Comparison of ENCODE assay signal across 15 mouse cellular contexts in genomic region chr9:103109911-103110310, GRCm38 (mm10). TPM values are rescaled to one million over a fixed set of nuclear protein-coding genes. Genes with fewer than 3 reads are reported as not detected.
A peak's percentile ranks its signal among the peaks of the same experiment; 100 is the strongest.
DNase-seq lines count a peak whose midpoint lies in the region; ATAC-seq and TF ChIP-seq lines count a peak whose summit lies in the region.
"Had no signal": no experiment of that assay in that cellular context is flagged by ENCODE, and none has a peak within 500 bp of the region (broad histone marks: within the 10 kb centered on the region; RNA-seq: fewer than 3 reads in every experiment).

No protein-coding gene starts in this region.

- H3K9ac ChIP-seq in hindbrain, embryonic 12.5 days = no peak overlapping the region
- H3K9ac ChIP-seq in lung, postnatal 0 days (replicated peaks; ENCODE audit: low read depth) = no peak overlapping the region
- H3K9ac ChIP-seq in liver, embryonic 13.5 days = no peak overlapping the region
- H3K9ac ChIP-seq: liver, embryonic 14.5 days had no signal

- TF ChIP-seq EP300 in lung, postnatal 0 days (IDR thresholded peaks at IDR 0.05) = no peak

- TF ChIP-seq CTCF in lung, postnatal 0 days (IDR thresholded peaks at IDR 0.05) = no peak

- WGBS in hindbrain, embryonic 12.5 days = 82% methylated on average over 2 of the region's 2 CpGs
- 77% methylated on average over 2 of the region's 2 CpGs for WGBS in hindbrain, embryonic 10.5 days
- WGBS in lung, postnatal 0 days = 28% methylated on average over 2 of the region's 2 CpGs
- WGBS in liver, embryonic 13.5 days (ENCODE audit: insufficient replicate concordance) = 47% methylated on average over 2 of the region's 2 CpGs

- H3K36me3 ChIP-seq in hindbrain, embryonic 12.5 days = no peaks in the 10 kb centered on the region
- H3K36me3 ChIP-seq in hindbrain, embryonic 10.5 days = peaks cover 5% of the 10 kb centered on the region; the same call in 1 of the 2 replicates
- H3K36me3 ChIP-seq in lung, postnatal 0 days (ENCODE audit: insufficient read depth, low read length) = no peaks in the 10 kb centered on the region
- H3K36me3 ChIP-seq in liver, embryonic 13.5 days = no peaks in the 10 kb centered on the region

- peaks cover 20% of the 10 kb centered on the region for H3K27me3 ChIP-seq in hindbrain, embryonic 12.5 days
- peaks cover 53% of the 10 kb centered on the region for H3K27me3 ChIP-seq in hindbrain, embryonic 10.5 days (ENCODE audit: insufficient read depth, poor library complexity, severe bottlenecking)
- H3K27me3 ChIP-seq in lung, postnatal 0 days (replicated peaks; ENCODE audit: insufficient read depth, low read length) = peaks cover 13% of the 10 kb centered on the region; the same call in 1 of the 2 replicates
- peaks cover 57% of the 10 kb centered on the region for H3K27me3 ChIP-seq in liver, embryonic 13.5 days

- H3K4me2 ChIP-seq in hindbrain, embryonic 12.5 days (replicated peaks) = peak overlapping the region; percentile 65; the same call in 1 of the 2 replicates
- peak overlapping the region; percentile 70 for H3K4me2 ChIP-seq in lung, postnatal 0 days (replicated peaks; ENCODE audit: low read depth, low read length)
- H3K4me2 ChIP-seq in liver, embryonic 13.5 days = peak overlapping the region; percentile 71; the same call in 1 of the 2 replicates

- H3K27ac ChIP-seq in hindbrain, embryonic 12.5 days = no peak overlapping the region
- H3K27ac ChIP-seq in hindbrain, embryonic 10.5 days = no peak overlapping the region
- H3K27ac ChIP-seq in lung, postnatal 0 days (ENCODE audit: low read length) = peak overlapping the region; percentile 88; the same call in 1 of the 2 replicates
- no peak overlapping the region for H3K27ac ChIP-seq in liver, embryonic 13.5 days
- H3K27ac ChIP-seq: heart, adult 2 months; liver, embryonic 14.5 days had no signal

- DNase-seq in cerebellum, adult 11-12 months = peak; percentile 30
- no peak for DNase-seq in cerebellum, adult 18-20 months
- DNase-seq in hindbrain, embryonic 10.5 days (ENCODE audit: low spot score) = no peak
- DNase-seq in lung, postnatal 0 days (ENCODE audit: low spot score) = peak; percentile 34
- DNase-seq in lung, postnatal 25 days (ENCODE audit: low spot score) = no peak
- no peak for DNase-seq in liver, embryonic 13.5 days
- DNase-seq: adrenal gland, postnatal 10 days; embryo, embryonic 11 days; heart, adult 2 months; kidney, postnatal 36 days; thymus, adult 18-20 months had no signal

- H3K4me3 ChIP-seq in hindbrain, embryonic 12.5 days = no peak overlapping the region
- no peak overlapping the region for H3K4me3 ChIP-seq in hindbrain, embryonic 10.5 days
- peak overlapping the region; percentile 46; the same call in 1 of the 2 replicates for H3K4me3 ChIP-seq in lung, postnatal 0 days (ENCODE audit: low read depth, low read length)
- H3K4me3 ChIP-seq in liver, embryonic 13.5 days (replicated peaks) = no peak overlapping the region
- H3K4me3 ChIP-seq: heart, adult 2 months; megakaryocyte, embryonic 14.5 days had no signal

- no peaks in the 10 kb centered on the region for H3K9me3 ChIP-seq in hindbrain, embryonic 12.5 days (replicated peaks)
- no peaks in the 10 kb centered on the region for H3K9me3 ChIP-seq in hindbrain, embryonic 10.5 days
- H3K9me3 ChIP-seq in lung, postnatal 0 days (ENCODE audit: low read length) = no peaks in the 10 kb centered on the region
- H3K9me3 ChIP-seq in liver, embryonic 13.5 days (replicated peaks) = no peaks in the 10 kb centered on the region
- H3K9me3 ChIP-seq: megakaryocyte, embryonic 14.5 days had no signal

- no peak for ATAC-seq in hindbrain, embryonic 12.5 days (ENCODE audit: low FRiP score)
- ATAC-seq in lung, postnatal 0 days = no peak
- ATAC-seq in liver, embryonic 13.5 days (ENCODE audit: low read depth) = no peak
- no peak for ATAC-seq in megakaryocyte-erythroid progenitor cell, adult 5-6 weeks (replicated peaks; ENCODE audit: low FRiP score, low TSS enrichment, poor library complexity, severe bottlenecking)

- H3K4me1 ChIP-seq in hindbrain, embryonic 12.5 days = peaks cover 49% of the 10 kb centered on the region
- peaks cover 54% of the 10 kb centered on the region for H3K4me1 ChIP-seq in hindbrain, embryonic 10.5 days (replicated peaks)
- peaks cover 21% of the 10 kb centered on the region for H3K4me1 ChIP-seq in lung, postnatal 0 days (ENCODE audit: insufficient read depth, low read depth, low read length)
- peaks cover 12% of the 10 kb centered on the region for H3K4me1 ChIP-seq in liver, embryonic 13.5 days (replicated peaks)

RNA-seq across cellular contexts. Expression of gene Rab6b, which starts 1.7 kb away (rescaled TPM):
- polyA plus RNA-seq in hindbrain, embryonic 12.5 days (2016; fragmentation: Nextera tagmentation; extraction: Ambion mirVana) = 58.0 and 62.5 TPM in 2 replicates
- 17.0 and 29.0 TPM in 2 replicates for polyA plus RNA-seq in hindbrain, embryonic 10.5 days (2016; fragmentation: Nextera tagmentation; extraction: Ambion mirVana)
- 6.8 and 7.3 TPM in 2 replicates for polyA plus RNA-seq in lung, postnatal 0 days (2015; fragmentation: Nextera tagmentation; extraction: Ambion mirVana)
- 0.12 and 0.18 TPM in 2 replicates for polyA plus RNA-seq in liver, embryonic 13.5 days (2015; fragmentation: Nextera tagmentation; extraction: Ambion mirVana)
- 1.1 and 1.8 TPM in 2 replicates for total RNA-seq in megakaryocyte-erythroid progenitor cell, adult 5-6 weeks (2014; fragmentation: Nextera tagmentation)
- 0.30 and 0.38 TPM in 2 replicates for total RNA-seq in megakaryocyte-erythroid progenitor cell, adult 5-6 weeks (2017)

Comparison
In these comparisons a context has a peak if more than half of its experiments do, and no peak if none do; other contexts are left out.
1. DNase-seq: peak in cerebellum, adult 11-12 months (single experiment) and lung, postnatal 0 days (single experiment); none in cerebellum, adult 18-20 months (0 of 2), hindbrain, embryonic 10.5 days (single experiment), lung, postnatal 25 days (single experiment) and liver, embryonic 13.5 days (single experiment).
2. Peak in every context shown above with its lines, with median percentiles within 50 percentile points of each other: H3K4me2 ChIP-seq.